1 mouse cellular context compared by ENCODE assay signal in the genomic region with DNA sequence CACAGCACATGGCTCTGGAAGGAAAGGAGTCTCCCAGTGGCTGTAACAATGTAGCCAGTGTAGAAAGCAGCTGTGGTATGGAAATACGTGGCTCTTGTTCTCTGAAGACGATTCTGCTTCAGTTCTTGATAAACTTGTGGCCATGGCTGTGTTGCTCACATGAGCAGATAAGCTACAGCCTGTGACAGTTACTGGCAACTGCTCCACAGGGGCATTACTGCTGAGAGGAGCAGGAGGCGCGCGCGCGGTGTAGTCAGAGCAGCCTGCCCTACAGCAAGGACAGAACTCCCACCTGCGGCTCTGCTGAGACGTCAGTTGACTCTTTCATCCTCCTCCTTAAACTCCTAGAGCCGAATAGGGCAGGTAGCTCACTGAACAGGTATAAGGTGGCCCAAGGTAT.
TF ChIP-seq lines count a peak whose summit lies in the region.

No protein-coding gene starts in this region.

TF ChIP-seq in MEL, 35 proteins besides CTCF, POLR2A, EP300 and RAD21 (continued from another document):
- TF ChIP-seq E2F4 (IDR thresholded peaks at IDR 0.05; ENCODE audit: borderline replicate concordance, low read depth, low read length) = no peak
- TF ChIP-seq USF2 (IDR thresholded peaks at IDR 0.05; ENCODE audit: borderline replicate concordance in 1 of 2, insufficient read depth in 1 of 2, low read depth in 1 of 2, low read length in 2 of 2) = no peak
- TF ChIP-seq RCOR1 (IDR thresholded peaks at IDR 0.05; ENCODE audit: low read depth, low read length) = no peak
- TF ChIP-seq TAL1 (IDR thresholded peaks at IDR 0.05; ENCODE audit: low read length) = peak; percentile 78
- TF ChIP-seq ZMIZ1 (IDR thresholded peaks at IDR 0.05; ENCODE audit: low read depth, low read length) = no peak
- no peak for TF ChIP-seq KAT2A (conservative IDR thresholded peaks at IDR 0.05; ENCODE audit: low read depth, low read length)
- TF ChIP-seq USF1 (IDR thresholded peaks at IDR 0.05; ENCODE audit: low read depth, low read length) = peak; percentile 61; the same call in 1 of the 2 replicates
- TF ChIP-seq MEF2A (IDR thresholded peaks at IDR 0.05; ENCODE audit: extremely low read depth, insufficient replicate concordance, low read depth, low read length, poor library complexity, severe bottlenecking) = no peak
- no peak for TF ChIP-seq UBTF (IDR thresholded peaks at IDR 0.05; ENCODE audit: borderline replicate concordance, insufficient read depth, low read depth, low read length)
- TF ChIP-seq NELFE (IDR thresholded peaks at IDR 0.05; ENCODE audit: low read depth, low read length) = peak; percentile 16; the same call in 1 of the 2 replicates
- peak; percentile 91 for TF ChIP-seq TCF12 (IDR thresholded peaks at IDR 0.05; ENCODE audit: low read depth, low read length)
- TF ChIP-seq ZNF384 (IDR thresholded peaks at IDR 0.05; ENCODE audit: low read depth, low read length) = no peak
- TF ChIP-seq MAX (IDR thresholded peaks at IDR 0.05; ENCODE audit: low read length) = peak; percentile 9; the same call in 1 of the 2 replicates
- TF ChIP-seq ETS1 (IDR thresholded peaks at IDR 0.05; ENCODE audit: low read depth, low read length) = peak; percentile 85
- 0 out of 2 replicates have a peak, but pooled peaks have one; percentile 39 for TF ChIP-seq TBP (IDR thresholded peaks at IDR 0.05; ENCODE audit: low read depth, low read length)
- TF ChIP-seq MAZ (IDR thresholded peaks at IDR 0.05; ENCODE audit: low read depth, low read length) = no peak
- peak; percentile 61; the same call in 1 of the 2 replicates for TF ChIP-seq MYC (IDR thresholded peaks at IDR 0.05; ENCODE audit: low read depth, low read length)
- no peak for TF ChIP-seq ELF1 (IDR thresholded peaks at IDR 0.05; ENCODE audit: low read depth, low read length)
- TF ChIP-seq CHD1 (IDR thresholded peaks at IDR 0.05; ENCODE audit: low read depth, low read length) = no peak
- TF ChIP-seq CHD2 (IDR thresholded peaks at IDR 0.05; ENCODE audit: low read length) = no peak
- no peak for TF ChIP-seq ZKSCAN1 (IDR thresholded peaks at IDR 0.05; ENCODE audit: low read depth, low read length)
- TF ChIP-seq SMC3 (IDR thresholded peaks at IDR 0.05; ENCODE audit: low read depth, low read length) = no peak
